Mouse (Mus musculus) embryonic fibroblast, embryonic 13.5 days (primary cell): Measurements from ENCODE around the gene Maz.

Source experiments
- CTCF ChIP-seq: IDR thresholded peaks from 2 replicates; pipeline ENCODE4 v1.5.1; 2011; ENCODE audit warnings: mild to moderate bottlenecking, control low read depth, low read length, moderate library complexity, borderline replicate concordance; ENCODE audit not compliant: insufficient read depth
- POLR2A ChIP-seq: IDR thresholded peaks from 2 replicates; pipeline ENCODE4 v1.6.1; 2011; ENCODE audit warnings: low read depth, mild to moderate bottlenecking, control low read depth, low read length, moderate library complexity

DNA sequence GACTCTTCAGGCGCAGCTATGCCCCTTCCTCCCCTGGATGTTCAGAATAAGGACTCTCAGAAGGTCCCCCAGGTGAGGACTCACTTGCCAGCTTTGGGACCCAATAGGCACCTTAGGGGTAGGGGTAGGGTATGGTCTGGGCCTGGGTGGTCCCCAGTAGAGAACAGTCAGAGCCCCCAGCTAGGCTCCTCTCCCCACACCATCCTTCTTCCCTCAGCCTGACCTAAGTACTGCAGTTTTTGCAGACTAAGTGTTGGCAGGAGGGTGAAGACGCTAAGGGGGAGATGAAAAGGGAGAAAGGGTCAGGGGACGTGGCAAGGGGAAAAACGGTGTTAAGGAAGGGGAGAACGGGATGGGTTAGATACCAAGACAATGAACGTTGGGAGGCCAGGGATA is 8.9 kb downstream of the Maz start:
- no peak for TF ChIP-seq POLR2A
- no peak for TF ChIP-seq CTCF
